Mouse (Mus musculus) spleen, postnatal 0 days (tissue): ENCODE results near the gene Olfr969. TPM values are rescaled to one million over a fixed set of nuclear protein-coding genes. Genes with fewer than 3 reads are reported as not detected.

Experiments used
- polyA plus RNA-seq: library from polyadenylated mRNA; unstranded; fragments of >200 nt; fragmentation: Nextera tagmentation; extraction: Ambion mirVana; gene quantifications from 2 replicates; pipeline ENCODE4 v1.2.1, GENCODE M21; 2015

Gene Olfr969
- not detected in 2 replicates for polyA plus RNA-seq

GRCm38 (mm10) chr9:39790558-39790957 lies at the start of gene Olfr969:
Olfr969 (plus strand) TSS chr9:39790945.

DNA sequence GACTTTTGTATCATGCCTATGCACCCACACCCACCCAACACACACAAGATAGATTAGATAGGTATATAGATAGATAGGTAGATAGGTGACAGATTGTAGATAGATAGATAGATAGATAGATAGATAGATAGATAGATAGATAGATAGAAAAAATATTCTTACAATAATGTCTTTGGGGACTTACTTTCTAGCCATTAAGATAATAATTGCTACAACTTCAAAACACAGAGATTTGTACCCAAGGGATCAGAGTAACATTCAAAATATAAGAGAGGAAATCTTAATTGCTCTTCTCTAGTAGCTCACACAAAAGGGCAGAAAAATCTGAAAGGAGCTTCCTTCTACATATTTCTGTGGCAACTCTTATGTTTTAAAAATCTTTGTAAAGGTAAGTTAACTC lies 44.8 kb upstream of the Olfr969 start, which contains the start of gene Olfr967:
Gene Olfr967, plus strand, starts transcription at position 301 of the 400 bp plus-strand sequence.

GRCm38 (mm10) chr9:39783153-39783552 lies 7.6 kb upstream of the Olfr969 start, which contains the start of gene Olfr968:
Olfr968 (minus strand) TSS chr9:39783253.

DNA sequence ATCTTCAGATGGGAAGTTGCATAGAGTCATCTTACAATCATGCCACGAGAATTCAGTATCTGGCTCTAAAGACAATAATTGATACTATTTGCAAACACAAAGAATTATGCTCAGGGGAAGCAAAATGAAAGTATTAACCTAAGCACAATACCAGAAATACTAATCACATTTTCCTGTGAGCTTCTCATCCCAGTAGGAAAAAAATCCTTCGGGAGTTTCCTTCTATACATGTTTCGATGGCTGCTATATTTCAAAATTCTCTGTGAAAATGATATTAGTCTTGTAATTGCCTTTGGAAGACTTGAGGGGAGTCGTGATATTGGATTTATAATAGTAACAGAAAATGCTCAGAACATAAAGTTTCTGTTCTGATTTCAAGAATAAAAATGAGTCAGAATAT lies 17.8 kb downstream of the Olfr969 start, which contains the start of gene Olfr970:
Gene Olfr970, plus strand, starts transcription at position 301 of the 400 bp plus-strand sequence.

GRCm38 (mm10) chr9:39836576-39836975 lies 45.8 kb downstream of the Olfr969 start, which contains the start of gene Olfr971:
Olfr971 (plus strand) TSS chr9:39836876.

Other genes starting within 250 kb of the Olfr969 start
- gene Olfr958, start 236.9 kb upstream of the Olfr969 start, polyA plus RNA-seq: not detected in 2 replicates
- gene Olfr959, start 215.4 kb upstream of the Olfr969 start, polyA plus RNA-seq: not detected in 2 replicates
- 2.8 and 4.7 TPM in 2 replicates for gene AW551984, start 186.5 kb upstream of the Olfr969 start, polyA plus RNA-seq
- gene Olfr148, start 180.3 kb upstream of the Olfr969 start, polyA plus RNA-seq: not detected in 2 replicates
- not detected in 2 replicates for gene Olfr960, start 169.6 kb upstream of the Olfr969 start, polyA plus RNA-seq
- not detected in 2 replicates for gene Olfr961, start 145.9 kb upstream of the Olfr969 start, polyA plus RNA-seq
- not detected in 2 replicates for gene Olfr963, start 123.7 kb upstream of the Olfr969 start, polyA plus RNA-seq
- gene Olfr149, start 83.8 kb upstream of the Olfr969 start, polyA plus RNA-seq: not detected in 2 replicates
- gene Olfr965, start 79.6 kb upstream of the Olfr969 start, polyA plus RNA-seq: not detected in 2 replicates
- gene Olfr150, start 60.0 kb upstream of the Olfr969 start, polyA plus RNA-seq: not detected in 2 replicates
- not detected in 2 replicates for gene Olfr967, start 44.7 kb upstream of the Olfr969 start, polyA plus RNA-seq
- not detected in 2 replicates for gene Olfr968, start 7.7 kb upstream of the Olfr969 start, polyA plus RNA-seq
- not detected in 2 replicates for gene Olfr970, start 17.9 kb downstream of the Olfr969 start, polyA plus RNA-seq
- not detected in 2 replicates for gene Olfr971, start 45.9 kb downstream of the Olfr969 start, polyA plus RNA-seq
- not detected in 2 replicates for gene Olfr972, start 75.5 kb downstream of the Olfr969 start, polyA plus RNA-seq
- not detected in 2 replicates for gene Olfr229, start 116.4 kb downstream of the Olfr969 start, polyA plus RNA-seq
- gene Olfr974, start 146.6 kb downstream of the Olfr969 start, polyA plus RNA-seq: not detected in 2 replicates
- gene Olfr975, start 161.1 kb downstream of the Olfr969 start, polyA plus RNA-seq: not detected in 2 replicates
- not detected in 2 replicates for gene Olfr976, start 170.2 kb downstream of the Olfr969 start, polyA plus RNA-seq
- gene Olfr978, start 201.2 kb downstream of the Olfr969 start, polyA plus RNA-seq: not detected in 2 replicates
- not detected in 2 replicates for gene Olfr979, start 212.5 kb downstream of the Olfr969 start, polyA plus RNA-seq
- gene Olfr980, start 218.6 kb downstream of the Olfr969 start, polyA plus RNA-seq: not detected in 2 replicates
- gene Olfr981, start 230.5 kb downstream of the Olfr969 start, polyA plus RNA-seq: not detected in 2 replicates